Mouse (Mus musculus) mesoderm, embryonic 11.5 days (tissue): Measurements from ENCODE around the gene Olfr1496.
"Not testable (repeated sequence)": the region's sequence is repeated elsewhere in the genome, so short reads cannot be mapped to it uniquely, and the experiment has no call there.

Experiments
- DNase-seq: peaks from one replicate; pipeline ENCODE4 v3.0.0-alpha.2; 2012; ENCODE audit warnings: low read depth, low spot score

The Olfr1496 gene

GRCm38 (mm10) chr19:13777578-13777977 is at the start of gene Olfr1496:
TSS of gene Olfr1496 (plus strand) at chr19:13777878.
- no peak for DNase-seq

GRCm38 (mm10) chr19:13739428-13739827 is 38.2 kb upstream of the Olfr1496 start, which contains the start of gene Olfr1494:
TSS of gene Olfr1494 (plus strand) at chr19:13739728.
- DNase-seq = no peak

GRCm38 (mm10) chr19:13749366-13749765 is 28.3 kb upstream of the Olfr1496 start:
- no peak for DNase-seq

- no peak for DNase-seq
Measured at GRCm38 (mm10) chr19:13764306-13764705, 13.4 kb upstream of the Olfr1496 start, which contains the start of gene Olfr1495. TSS of gene Olfr1495 (plus strand) at chr19:13764606.

- no peak for DNase-seq
Measured at GRCm38 (mm10) chr19:13768565-13769276, 9.0 kb upstream of the Olfr1496 start.

GRCm38 (mm10) chr19:13798102-13798501 is 20.4 kb downstream of the Olfr1496 start, which contains the start of gene Olfr1497:
TSS of gene Olfr1497 (minus strand) at chr19:13798202.
- no peak for DNase-seq

- not testable (repeated sequence) for DNase-seq
Measured at GRCm38 (mm10) chr19:13805486-13805885, 27.8 kb downstream of the Olfr1496 start.

- DNase-seq = no peak
Measured at GRCm38 (mm10) chr19:13812823-13813222, 35.1 kb downstream of the Olfr1496 start.

GRCm38 (mm10) chr19:13818827-13819226 is 41.1 kb downstream of the Olfr1496 start:
- DNase-seq = peak; percentile 26

- DNase-seq = no peak
Measured at GRCm38 (mm10) chr19:13819347-13819746, 41.7 kb downstream of the Olfr1496 start, which contains the start of gene Olfr1499. TSS of gene Olfr1499 (minus strand) at chr19:13819447.

- no peak for DNase-seq
Measured at GRCm38 (mm10) chr19:13820847-13821246, 43.2 kb downstream of the Olfr1496 start.

- no peak for DNase-seq
Measured at GRCm38 (mm10) chr19:13828447-13828846, 50.8 kb downstream of the Olfr1496 start.

- DNase-seq = no peak
Measured at GRCm38 (mm10) chr19:13830388-13830787, 52.7 kb downstream of the Olfr1496 start, which contains the start of gene Olfr1500. TSS of gene Olfr1500 (minus strand) at chr19:13830488.
